Mouse (Mus musculus) erythroblast, embryonic 14.5 days (primary cell): Measurements from ENCODE around the gene Rnf6.
"Not testable (repeated sequence)": the region's sequence is repeated elsewhere in the genome, so short reads cannot be mapped to it uniquely, and the experiment has no call there.

ENCODE experiments used
- GATA1 ChIP-seq: IDR thresholded peaks from 2 replicates; pipeline ENCODE4 v1.6.1; 2012; ENCODE audit warnings: low read length, inconsistent platforms, mixed read lengths
- TAL1 ChIP-seq: IDR thresholded peaks from 3 replicates; pipeline ENCODE4 v1.6.1; 2012; ENCODE audit warnings: low read length, inconsistent platforms, mixed read lengths

DNA sequence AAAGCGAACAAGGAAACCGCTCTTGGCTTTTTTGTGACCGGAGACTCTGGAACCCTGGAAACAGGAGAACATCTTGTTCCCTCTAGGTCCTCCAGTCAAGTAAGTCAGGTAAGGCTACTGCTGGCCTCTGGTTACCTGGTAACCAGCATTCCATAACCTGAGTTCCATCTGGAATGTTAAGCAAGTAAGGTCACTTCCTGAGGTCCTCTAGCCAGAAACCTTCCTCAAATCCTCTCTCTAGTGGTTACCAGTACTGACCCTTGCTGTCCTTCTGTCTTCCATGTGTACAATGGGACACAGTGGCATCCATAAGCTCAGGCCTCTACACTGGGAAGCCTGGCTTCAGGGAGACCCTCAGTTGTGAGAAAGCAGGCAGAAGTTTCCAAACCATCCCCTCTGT, 60.9 kb downstream of the Rnf6 start, which contains the start of gene Gm5565:
- TF ChIP-seq GATA1, TAL1: not testable (repeated sequence)
